7 mouse cellular contexts compared by ENCODE assay signal in the genomic region with DNA sequence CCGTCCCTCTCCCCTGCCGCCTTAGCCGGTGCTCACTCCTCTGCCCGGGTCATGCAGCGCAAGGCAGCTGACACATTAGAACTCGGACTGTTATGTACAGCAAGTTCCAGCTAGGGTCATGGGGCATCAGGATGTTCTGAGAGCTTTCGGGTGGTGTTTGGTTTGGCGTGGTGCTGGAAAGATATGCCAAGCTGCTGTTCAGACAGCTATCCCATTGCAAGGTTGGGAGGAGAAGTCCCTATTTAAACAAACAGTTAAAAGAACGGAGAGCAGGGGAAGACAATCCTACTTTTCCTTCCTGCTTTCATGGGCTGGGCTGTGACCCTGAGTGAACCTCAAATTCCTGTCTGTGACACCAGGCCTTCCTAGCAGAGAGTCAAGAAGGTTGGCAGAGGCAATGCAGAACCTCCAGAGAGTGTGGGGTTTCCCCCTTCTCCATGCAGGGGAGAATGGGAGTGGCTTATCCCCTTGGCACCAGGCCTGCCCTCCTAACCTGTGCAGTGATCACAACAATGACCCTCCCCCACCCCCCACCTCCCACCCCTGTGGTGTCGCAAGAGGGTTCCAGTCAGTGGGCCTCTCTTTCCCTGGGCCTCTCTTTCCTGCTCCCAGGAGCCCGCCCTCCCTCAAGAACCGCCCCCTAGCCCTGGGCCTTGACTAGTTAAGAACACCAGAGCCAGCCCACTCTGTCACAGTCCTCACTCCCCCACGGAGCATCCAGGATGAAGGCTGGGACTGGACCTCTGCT. TPM values are rescaled to one million over a fixed set of nuclear protein-coding genes. Genes with fewer than 3 reads are reported as not detected.
DNase-seq lines count a peak whose midpoint lies in the region; ATAC-seq lines count a peak whose summit lies in the region.

Gene Lbp, plus strand, starts transcription at position 546 of the 748 bp plus-strand sequence.

- H3K27me3 ChIP-seq in erythroblast, embryonic 14.5 days (ENCODE audit: control insufficient read depth) = no peaks in the 10 kb centered on the region
- no peaks in the 10 kb centered on the region for H3K27me3 ChIP-seq in liver, embryonic 11.5 days (replicated peaks; ENCODE audit: control insufficient read depth, insufficient read depth, low read length)

- peaks cover 4% of the 10 kb centered on the region; the same call in 1 of the 2 replicates for H3K36me3 ChIP-seq in erythroblast, embryonic 14.5 days (ENCODE audit: control insufficient read depth)
- H3K36me3 ChIP-seq in liver, embryonic 11.5 days (ENCODE audit: control insufficient read depth, insufficient read depth, low read length) = no peaks in the 10 kb centered on the region

- H3K9ac ChIP-seq in liver, embryonic 11.5 days (ENCODE audit: low read depth, low read length) = no peak within 1 kb of the TSS

- peak; percentile 76 to 77 for ATAC-seq in hematopoietic stem cell, adult 5-6 weeks (replicated peaks in 1 of 2; ENCODE audit: insufficient read depth in 1 of 2, low FRiP score in 2 of 2, low TSS enrichment in 1 of 2, low read depth in 1 of 2, poor library complexity in 2 of 2, severe bottlenecking in 2 of 2)
- ATAC-seq in liver, embryonic 11.5 days (replicated peaks; ENCODE audit: low FRiP score) = peak; percentile 78

- H3K4me2 ChIP-seq in liver, embryonic 11.5 days = peak within 1 kb of the TSS; percentile 49

- WGBS in liver, embryonic 11.5 days = 35% methylated on average over 13 of the region's 13 CpGs

- H3K9me3 ChIP-seq in erythroblast, embryonic 14.5 days (ENCODE audit: control insufficient read depth, low read length) = no peaks in the 10 kb centered on the region
- no peaks in the 10 kb centered on the region for H3K9me3 ChIP-seq in liver, embryonic 11.5 days (ENCODE audit: control insufficient read depth, low read length)

- DNase-seq in adrenal gland, postnatal 4 days (ENCODE audit: low spot score in 2 of 2) = peak in 1 of 2 experiments; percentile 39
- DNase-seq in liver, embryonic 11.5 days (ENCODE audit: low spot score) = peak; percentile 68
- DNase-seq in ovary, postnatal 14 days (ENCODE audit: low spot score) = peak; percentile 58
- DNase-seq in left cerebral cortex, adult 11 months (ENCODE audit: low spot score) = no peak
- DNase-seq in right cerebral cortex, postnatal 10 days (ENCODE audit: low spot score in 2 of 2) = no peak

- peaks cover 10% of the 10 kb centered on the region for H3K4me1 ChIP-seq in erythroblast, embryonic 14.5 days (ENCODE audit: control insufficient read depth)
- peaks cover 9% of the 10 kb centered on the region for H3K4me1 ChIP-seq in liver, embryonic 11.5 days (replicated peaks; ENCODE audit: control insufficient read depth, insufficient read depth, low read length)

- H3K4me3 ChIP-seq in erythroblast, embryonic 14.5 days (replicated peaks) = peak within 1 kb of the TSS; percentile 31
- H3K4me3 ChIP-seq in liver, embryonic 11.5 days (ENCODE audit: low read depth, low read length) = peak within 1 kb of the TSS; percentile 21

- H3K27ac ChIP-seq in liver, embryonic 11.5 days (ENCODE audit: low read depth, low read length) = peak within 1 kb of the TSS; percentile 67; the same call in 1 of the 2 replicates

RNA-seq across cellular contexts. Expression of gene Lbp, which starts in this region (rescaled TPM):
- total RNA-seq in adrenal gland, postnatal 4 days (2021) = 10 to 100 TPM; 23.0 to 36.4 TPM
- polyA plus RNA-seq in erythroblast, embryonic 14.5 days (2012) = 0.01 and 0.09 TPM in 2 replicates
- total RNA-seq in hematopoietic stem cell, adult 5-6 weeks (2017) = 43.5 and 51.0 TPM in 2 replicates
- 12.9 and 13.7 TPM in 2 replicates for polyA plus RNA-seq in liver, embryonic 11.5 days (2014; fragmentation: Nextera tagmentation; extraction: Ambion mirVana)

Comparison
In these comparisons a context has a peak if more than half of its experiments do, and no peak if none do; other contexts are left out.
1. RNA of gene Lbp (polyA plus RNA-seq): 12.9 to 13.7 TPM in liver, embryonic 11.5 days; 0.01 to 0.09 TPM in erythroblast, embryonic 14.5 days; every median in the first group is over 10 times any median in the second.
2. DNase-seq: peak in liver, embryonic 11.5 days (single experiment) and ovary, postnatal 14 days (single experiment); none in left cerebral cortex, adult 11 months (single experiment) and right cerebral cortex, postnatal 10 days (0 of 2).